Mouse (Mus musculus) embryonic facial prominence, embryonic 12.5 days (tissue): Measurements from ENCODE around the gene Ccl9. TPM values are rescaled to one million over a fixed set of nuclear protein-coding genes. Genes with fewer than 3 reads are reported as not detected.

ENCODE experiments used
- ATAC-seq: fragments of 200-750 bp; cut with Nextera tagmentation; 2 replicates; pipeline ENCODE4 v1.8.0; 2017; ENCODE audit not compliant: insufficient number of reproducible peaks, insufficient read depth, low FRiP score, low TSS enrichment
- H3K27ac ChIP-seq: fragments of 300-500 bp; sonication (generic); 2 replicates; pipeline ENCODE4 v1.5.1; 2016; ENCODE audit warnings: mild to moderate bottlenecking
- H3K27me3 ChIP-seq: fragments of 300-500 bp; sonication (generic); 2 replicates; pipeline ENCODE4 v1.6.1; 2016; ENCODE audit warnings: mild to moderate bottlenecking, moderate library complexity
- H3K36me3 ChIP-seq: fragments of 300-500 bp; sonication (generic); 2 replicates; pipeline ENCODE4 v1.6.1; 2016; ENCODE audit warnings: mild to moderate bottlenecking
- H3K4me1 ChIP-seq: fragments of 300-500 bp; sonication (generic); 2 replicates; pipeline ENCODE4 v1.6.1; 2016
- H3K4me2 ChIP-seq: fragments of 300-500 bp; sonication (generic); replicated peaks from 2 replicates; pipeline ENCODE4 v1.6.1; 2016; ENCODE audit warnings: mild to moderate bottlenecking, moderate library complexity
- H3K4me3 ChIP-seq: fragments of 300-500 bp; sonication (generic); 2 replicates; pipeline ENCODE4 v1.5.1; 2016; ENCODE audit warnings: mild to moderate bottlenecking
- H3K9ac ChIP-seq: fragments of 300-500 bp; sonication (generic); 2 replicates; pipeline ENCODE4 v1.6.1; 2016; ENCODE audit warnings: mild to moderate bottlenecking, moderate library complexity
- H3K9me3 ChIP-seq: fragments of 300-500 bp; sonication (generic); 2 replicates; pipeline ENCODE4 v1.6.1; 2016; ENCODE audit warnings: mild to moderate bottlenecking, moderate library complexity
- WGBS: fragments of 180-500 bp; shearing (Covaris S2); methylation state at CpG from one replicate; pipeline ENCODE4 v1.1.7; 2016; 5-methylcytosine and 5-hydroxymethylcytosine counted together
- polyA plus RNA-seq: library from polyadenylated mRNA; unstranded; fragments of >200 nt; fragmentation: Nextera tagmentation; extraction: Ambion mirVana; gene quantifications from 2 replicates; pipeline ENCODE4 v1.2.1, GENCODE M21; 2016

Gene Ccl9
- polyA plus RNA-seq, result 0.61 and 1.3 TPM in 2 replicates

- no peak within 1 kb of the TSS for H3K4me2 ChIP-seq
- no peak within 1 kb of the TSS for H3K27ac ChIP-seq
- H3K27me3 ChIP-seq, result no peaks in the 10 kb centered on the region
- no peaks in the 10 kb centered on the region for H3K9me3 ChIP-seq
- 18% methylated on average over 2 of the region's 2 CpGs for WGBS
- ATAC-seq, result no peak
- no peaks in the 10 kb centered on the region for H3K4me1 ChIP-seq
- no peaks in the 10 kb centered on the region for H3K36me3 ChIP-seq
- no peak within 1 kb of the TSS for H3K9ac ChIP-seq
- no peak within 1 kb of the TSS for H3K4me3 ChIP-seq
These were observed at the start of gene Ccl9 for GRCm38 (mm10) chr11:83578186-83578760. TSS of gene Ccl9 (minus strand) at chr11:83578636.

- no peak overlapping the region for H3K4me3 ChIP-seq
- H3K27ac ChIP-seq, result no peak overlapping the region
- WGBS, result 89% methylated on average over 3 of the region's 3 CpGs
- no peak for ATAC-seq
- H3K27me3 ChIP-seq, result no peaks in the 10 kb centered on the region
- no peaks in the 10 kb centered on the region for H3K36me3 ChIP-seq
- no peaks in the 10 kb centered on the region for H3K4me1 ChIP-seq
- no peak overlapping the region for H3K9ac ChIP-seq
- no peak overlapping the region for H3K4me2 ChIP-seq
- H3K9me3 ChIP-seq, result no peaks in the 10 kb centered on the region
These were observed 45.1 kb upstream of the Ccl9 start for GRCm38 (mm10) chr11:83623586-83623985.

DNA sequence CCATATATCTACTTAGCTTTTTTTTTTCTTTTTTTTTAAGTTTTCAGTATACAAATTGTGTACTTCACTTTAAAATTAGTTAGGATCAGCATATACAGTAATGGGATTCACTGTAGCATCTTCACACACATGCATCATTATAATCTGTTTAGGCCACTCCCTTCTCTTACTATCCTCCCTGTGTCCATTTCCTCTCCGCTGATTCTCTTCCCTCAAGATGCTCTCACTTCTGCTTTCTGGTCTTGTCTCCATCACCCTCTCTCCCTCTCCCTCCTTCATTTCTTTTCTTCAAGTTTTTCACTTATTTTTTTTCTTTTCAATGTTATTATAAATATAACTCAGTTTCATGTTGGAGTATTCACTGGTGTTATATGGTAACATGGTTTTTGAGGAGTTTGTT is 40.6 kb upstream of the Ccl9 start:
- no peak for ATAC-seq
- Histone ChIP-seq H3K4me3 (no peak overlapping the region), H3K27ac (no peak overlapping the region), H3K36me3 (no peaks in the 10 kb centered on the region), H3K4me1 (no peaks in the 10 kb centered on the region), H3K9me3 (no peaks in the 10 kb centered on the region), H3K9ac (no peak overlapping the region), H3K4me2 (no peak overlapping the region), H3K27me3 (no peaks in the 10 kb centered on the region)
- 97% methylated on average over 1 of the region's 1 CpGs for WGBS

DNA sequence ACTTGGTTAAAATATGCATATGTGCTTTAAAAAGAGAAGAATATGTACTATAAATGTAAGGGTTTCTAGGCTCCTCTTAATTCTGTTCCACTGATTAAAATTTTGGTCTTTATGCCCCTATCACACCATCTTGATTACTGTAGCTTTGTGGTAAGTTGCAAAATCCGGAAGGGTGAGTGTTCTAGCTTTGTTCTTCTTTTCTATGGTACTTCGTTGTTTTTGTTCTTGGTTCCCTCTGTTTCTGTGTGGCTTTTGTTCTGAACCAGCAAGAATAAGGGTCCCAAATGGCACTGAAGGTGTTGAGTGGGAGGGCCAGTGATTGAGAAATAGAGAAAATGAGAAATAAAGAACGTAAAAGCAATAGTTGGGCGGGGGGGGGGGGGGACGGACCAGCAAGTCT is 39.8 kb upstream of the Ccl9 start:
- Histone ChIP-seq H3K36me3 (no peaks in the 10 kb centered on the region), H3K4me2 (no peak overlapping the region), H3K27ac (no peak overlapping the region), H3K9me3 (no peaks in the 10 kb centered on the region), H3K4me3 (no peak overlapping the region), H3K27me3 (no peaks in the 10 kb centered on the region), H3K9ac (no peak overlapping the region), H3K4me1 (no peaks in the 10 kb centered on the region)
- ATAC-seq, result no peak
- WGBS, result 80% methylated on average over 4 of the region's 5 CpGs

DNA sequence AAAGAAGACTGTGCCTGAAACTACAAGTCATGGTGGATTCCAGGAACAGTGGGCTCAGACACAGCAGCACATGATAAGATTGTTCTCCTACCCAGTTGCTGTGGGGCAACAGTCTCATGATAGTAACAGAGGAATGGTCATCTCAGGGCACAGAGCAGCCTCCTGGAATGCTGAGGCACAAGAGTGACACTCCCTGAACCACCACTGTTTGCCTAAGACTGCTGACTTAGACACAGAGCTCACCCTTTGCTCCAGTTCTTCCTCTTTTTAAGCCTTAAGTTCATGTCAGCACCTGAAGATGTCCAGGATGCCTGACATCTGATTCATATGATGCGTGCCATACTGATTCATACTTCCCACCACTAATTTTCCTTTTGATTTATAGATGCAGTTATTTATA is 38.1 kb upstream of the Ccl9 start:
- Histone ChIP-seq H3K4me3 (no peak overlapping the region), H3K27me3 (no peaks in the 10 kb centered on the region), H3K36me3 (no peaks in the 10 kb centered on the region), H3K4me2 (no peak overlapping the region), H3K4me1 (no peaks in the 10 kb centered on the region), H3K9ac (no peak overlapping the region), H3K27ac (no peak overlapping the region), H3K9me3 (no peaks in the 10 kb centered on the region)
- ATAC-seq, result no peak
- WGBS, result 97% methylated on average over 1 of the region's 1 CpGs

DNA sequence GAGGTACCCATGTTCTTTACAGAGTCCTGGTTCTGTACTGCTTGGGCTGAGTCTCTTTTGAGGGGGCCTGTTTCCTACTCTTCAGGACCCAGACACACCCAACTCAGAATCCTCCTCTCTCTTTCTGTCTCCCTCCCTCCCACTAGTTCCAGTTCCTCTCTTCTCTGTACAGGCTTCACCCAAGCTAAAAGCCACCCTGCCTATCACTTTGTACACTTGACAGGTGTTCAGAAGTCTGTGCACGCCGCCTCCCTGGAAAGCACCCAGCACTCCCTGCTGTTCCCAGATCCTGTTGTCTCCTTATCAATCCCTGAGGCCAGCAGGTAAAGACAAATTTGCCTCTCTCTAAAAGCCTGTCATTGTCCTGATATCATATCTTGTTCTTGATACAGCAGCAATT is 32.5 kb upstream of the Ccl9 start:
- no peak overlapping the region for H3K27ac ChIP-seq
- H3K4me3 ChIP-seq, result no peak overlapping the region
- no peaks in the 10 kb centered on the region for H3K4me1 ChIP-seq
- H3K27me3 ChIP-seq, result no peaks in the 10 kb centered on the region
- no peaks in the 10 kb centered on the region for H3K9me3 ChIP-seq
- ATAC-seq, result no peak
- H3K36me3 ChIP-seq, result no peaks in the 10 kb centered on the region
- no peak overlapping the region for H3K4me2 ChIP-seq
- WGBS, result 83% methylated on average over 2 of the region's 2 CpGs
- no peak overlapping the region for H3K9ac ChIP-seq

GRCm38 (mm10) chr11:83606396-83606795 is 28.0 kb upstream of the Ccl9 start:
- Histone ChIP-seq H3K4me1 (no peaks in the 10 kb centered on the region), H3K27me3 (no peaks in the 10 kb centered on the region), H3K4me3 (no peak overlapping the region), H3K36me3 (no peaks in the 10 kb centered on the region), H3K4me2 (no peak overlapping the region), H3K9me3 (no peaks in the 10 kb centered on the region), H3K27ac (no peak overlapping the region), H3K9ac (no peak overlapping the region)
- 48% methylated on average over 1 of the region's 1 CpGs for WGBS
- no peak for ATAC-seq

- H3K9ac ChIP-seq, result no peak overlapping the region
- no peak for ATAC-seq
- H3K27me3 ChIP-seq, result no peaks in the 10 kb centered on the region
- no peaks in the 10 kb centered on the region for H3K9me3 ChIP-seq
- H3K4me3 ChIP-seq, result no peak overlapping the region
- WGBS, result 92% methylated on average over 3 of the region's 3 CpGs
- no peak overlapping the region for H3K4me2 ChIP-seq
- no peaks in the 10 kb centered on the region for H3K36me3 ChIP-seq
- no peak overlapping the region for H3K27ac ChIP-seq
- no peaks in the 10 kb centered on the region for H3K4me1 ChIP-seq
These were observed 27.1 kb upstream of the Ccl9 start for GRCm38 (mm10) chr11:83605535-83605934.

GRCm38 (mm10) chr11:83604698-83605097 is 26.3 kb upstream of the Ccl9 start:
- Histone ChIP-seq H3K36me3 (no peaks in the 10 kb centered on the region), H3K4me1 (no peaks in the 10 kb centered on the region), H3K4me2 (no peak overlapping the region), H3K4me3 (no peak overlapping the region), H3K27me3 (no peaks in the 10 kb centered on the region), H3K9ac (no peak overlapping the region), H3K27ac (no peak overlapping the region), H3K9me3 (no peaks in the 10 kb centered on the region)
- WGBS, result 86% methylated on average over 4 of the region's 4 CpGs
- ATAC-seq, result no peak

- H3K27me3 ChIP-seq, result no peaks in the 10 kb centered on the region
- H3K4me2 ChIP-seq, result no peak overlapping the region
- no peak overlapping the region for H3K9ac ChIP-seq
- no peaks in the 10 kb centered on the region for H3K9me3 ChIP-seq
- ATAC-seq, result no peak
- no peaks in the 10 kb centered on the region for H3K4me1 ChIP-seq
- H3K27ac ChIP-seq, result no peak overlapping the region
- no peaks in the 10 kb centered on the region for H3K36me3 ChIP-seq
- WGBS, result 98% methylated on average over 3 of the region's 3 CpGs
- H3K4me3 ChIP-seq, result no peak overlapping the region
These were observed 25.0 kb upstream of the Ccl9 start for GRCm38 (mm10) chr11:83603399-83603798.

GRCm38 (mm10) chr11:83600576-83600975 is 22.1 kb upstream of the Ccl9 start:
- Histone ChIP-seq H3K27me3 (no peaks in the 10 kb centered on the region), H3K4me1 (no peaks in the 10 kb centered on the region), H3K27ac (no peak overlapping the region), H3K36me3 (no peaks in the 10 kb centered on the region), H3K9me3 (no peaks in the 10 kb centered on the region), H3K9ac (no peak overlapping the region), H3K4me3 (no peak overlapping the region), H3K4me2 (no peak overlapping the region)
- ATAC-seq, result no peak
- 82% methylated on average over 2 of the region's 2 CpGs for WGBS

DNA sequence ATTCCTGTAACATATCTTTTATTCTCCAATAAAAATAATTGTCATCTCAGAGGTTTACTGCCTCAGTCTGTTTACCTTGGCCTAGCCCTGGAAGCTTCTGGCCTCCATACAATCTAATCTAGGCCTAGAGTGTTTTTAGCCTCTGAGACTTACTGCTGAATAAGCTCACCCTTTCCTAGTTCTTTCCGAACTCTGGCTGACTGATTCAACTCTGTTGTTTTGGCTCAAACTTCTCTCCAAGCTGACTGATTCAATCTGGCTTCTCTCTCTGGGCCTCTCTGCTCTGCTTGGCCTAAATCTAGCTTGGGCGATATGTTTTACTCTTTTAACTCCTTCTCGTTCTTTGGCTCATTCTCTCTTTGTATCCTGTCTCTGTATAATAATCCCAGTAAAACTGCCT is 20.6 kb upstream of the Ccl9 start:
- H3K36me3 ChIP-seq, result no peaks in the 10 kb centered on the region
- H3K4me2 ChIP-seq, result no peak overlapping the region
- no peak for ATAC-seq
- no peaks in the 10 kb centered on the region for H3K9me3 ChIP-seq
- WGBS, result 90% methylated on average over 3 of the region's 3 CpGs
- H3K27me3 ChIP-seq, result no peaks in the 10 kb centered on the region
- H3K9ac ChIP-seq, result no peak overlapping the region
- no peak overlapping the region for H3K27ac ChIP-seq
- no peak overlapping the region for H3K4me3 ChIP-seq
- no peaks in the 10 kb centered on the region for H3K4me1 ChIP-seq
